Mouse (Mus musculus) liver, embryonic 11.5 days (tissue): Measurements from ENCODE around the gene Rhbdf2. TPM values are rescaled to one million over a fixed set of nuclear protein-coding genes. Genes with fewer than 3 reads are reported as not detected.

Experiments
- ATAC-seq: fragments of 200-750 bp; cut with Nextera tagmentation; replicated peaks from 2 replicates; pipeline ENCODE4 v1.8.0; 2017; ENCODE audit warnings: moderate number of reproducible peaks, mild to moderate bottlenecking, moderate TSS enrichment, moderate library complexity; ENCODE audit not compliant: low FRiP score
- DNase-seq: peaks from one replicate; pipeline ENCODE4 v3.0.0-alpha.2; 2017; ENCODE audit warnings: low spot score
- H3K27ac ChIP-seq: fragments of 300-500 bp; sonication (generic); 2 replicates; pipeline ENCODE4 v1.5.1; 2014; ENCODE audit warnings: mild to moderate bottlenecking, low read depth, low read length, control low read depth
- H3K27me3 ChIP-seq: fragments of 300-500 bp; sonication (generic); replicated peaks from 2 replicates; pipeline ENCODE4 v1.6.1; 2014; ENCODE audit warnings: low read length, mixed read lengths; ENCODE audit not compliant: control insufficient read depth, insufficient read depth
- H3K36me3 ChIP-seq: fragments of 300-500 bp; sonication (generic); 2 replicates; pipeline ENCODE4 v1.6.1; 2014; ENCODE audit warnings: mild to moderate bottlenecking, low read length, moderate library complexity, mixed read lengths; ENCODE audit not compliant: control insufficient read depth, insufficient read depth
- H3K4me1 ChIP-seq: fragments of 300-500 bp; sonication (generic); replicated peaks from 2 replicates; pipeline ENCODE4 v1.6.1; 2014; ENCODE audit warnings: low read length, mixed read lengths; ENCODE audit not compliant: control insufficient read depth, insufficient read depth
- H3K4me2 ChIP-seq: fragments of 300-500 bp; sonication (generic); 2 replicates; pipeline ENCODE4 v1.6.1; 2014; ENCODE audit warnings: mild to moderate bottlenecking, control low read depth, moderate library complexity
- H3K4me3 ChIP-seq: fragments of 300-500 bp; sonication (generic); 2 replicates; pipeline ENCODE4 v1.5.1; 2014; ENCODE audit warnings: low read depth, low read length, control low read depth
- H3K9ac ChIP-seq: fragments of 300-500 bp; sonication (generic); 2 replicates; pipeline ENCODE4 v1.6.1; 2014; ENCODE audit warnings: low read depth, low read length, control low read depth
- H3K9me3 ChIP-seq: fragments of 300-500 bp; sonication (generic); 2 replicates; pipeline ENCODE4 v1.6.1; 2016; ENCODE audit warnings: low read length, inconsistent platforms, mixed read lengths; ENCODE audit not compliant: control insufficient read depth
- WGBS: fragments of 180-500 bp; shearing (Covaris S2); extraction: QIAGEN DNeasy Blood & Tissue Kit; methylation state at CpG from one replicate; pipeline ENCODE4 v1.1.7; 2014; 5-methylcytosine and 5-hydroxymethylcytosine counted together
- polyA plus RNA-seq: library from polyadenylated mRNA; unstranded; fragments of >200 nt; fragmentation: Nextera tagmentation; extraction: Ambion mirVana; gene quantifications from 2 replicates; pipeline ENCODE4 v1.2.1, GENCODE M21; 2014

Gene Rhbdf2
- polyA plus RNA-seq, 1 experiment from 2014 or later: 10.6 TPM

- ATAC-seq: no peak
- Histone ChIP-seq H3K36me3 (no peaks in the 10 kb centered on the region), H3K27me3 (peaks cover 10% of the 10 kb centered on the region), H3K4me2 (no peak overlapping the region), H3K9ac (no peak overlapping the region), H3K4me3 (no peak overlapping the region), H3K9me3 (no peaks in the 10 kb centered on the region), H3K4me1 (peaks cover 11% of the 10 kb centered on the region), H3K27ac (no peak overlapping the region)
- no peak for DNase-seq
- WGBS: 75% methylated on average over 6 of the region's 6 CpGs
These were observed 41.1 kb downstream of the Rhbdf2 start for GRCm38 (mm10) chr11:116585682-116586081.

DNA sequence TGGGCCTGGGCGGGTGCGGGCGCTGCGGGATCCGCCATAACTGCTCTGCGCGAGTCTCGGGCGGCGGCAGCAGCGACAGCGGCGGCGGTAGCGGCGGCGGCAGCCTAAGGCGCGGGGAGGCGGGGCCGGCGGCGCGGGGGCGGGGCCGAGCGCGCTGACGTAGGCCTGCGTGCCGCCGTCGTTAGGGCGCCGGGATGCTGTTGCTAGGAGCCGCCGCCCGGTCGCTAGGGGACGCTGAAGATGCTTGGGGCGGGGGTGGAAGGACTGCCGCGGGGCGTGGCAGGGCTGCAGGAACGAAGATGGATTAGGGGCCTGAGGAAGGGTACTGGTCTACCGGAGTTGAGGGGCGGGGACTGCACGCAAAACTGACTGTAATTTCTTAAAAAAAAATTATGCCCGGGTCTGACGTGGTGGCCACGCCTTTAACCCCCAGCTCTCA lies 45.4 kb downstream of the Rhbdf2 start, which contains the start of gene Ube2o:
Ube2o (minus strand) TSS at position 72 of the 439 bp plus-strand sequence.
- Histone ChIP-seq H3K4me2 (peak within 1 kb of the TSS; percentile 99), H3K4me1 (peaks cover 14% of the 10 kb centered on the region), H3K36me3 (no peaks in the 10 kb centered on the region), H3K4me3 (peak within 1 kb of the TSS; percentile 98), H3K27ac (peak within 1 kb of the TSS; percentile 82), H3K27me3 (no peaks in the 10 kb centered on the region), H3K9ac (peak within 1 kb of the TSS; percentile 87), H3K9me3 (no peaks in the 10 kb centered on the region)
- under 1% methylated on average over 51 of the region's 51 CpGs for WGBS
- DNase-seq: peak; percentile 84
- ATAC-seq: peak; percentile 86

GRCm38 (mm10) chr11:116580711-116581375 lies 46.0 kb downstream of the Rhbdf2 start:
- peaks cover 14% of the 10 kb centered on the region for H3K4me1 ChIP-seq
- H3K4me3 ChIP-seq: peak overlapping the region; percentile 98
- H3K36me3 ChIP-seq: no peaks in the 10 kb centered on the region
- WGBS: under 1% methylated on average over 88 of the region's 91 CpGs
- H3K9ac ChIP-seq: peak overlapping the region; percentile 87
- DNase-seq: peak; percentile 70
- H3K4me2 ChIP-seq: peak overlapping the region; percentile 99
- ATAC-seq: peak; percentile 75
- peak overlapping the region; percentile 82 for H3K27ac ChIP-seq
- no peaks in the 10 kb centered on the region for H3K27me3 ChIP-seq
- no peaks in the 10 kb centered on the region for H3K9me3 ChIP-seq

DNA sequence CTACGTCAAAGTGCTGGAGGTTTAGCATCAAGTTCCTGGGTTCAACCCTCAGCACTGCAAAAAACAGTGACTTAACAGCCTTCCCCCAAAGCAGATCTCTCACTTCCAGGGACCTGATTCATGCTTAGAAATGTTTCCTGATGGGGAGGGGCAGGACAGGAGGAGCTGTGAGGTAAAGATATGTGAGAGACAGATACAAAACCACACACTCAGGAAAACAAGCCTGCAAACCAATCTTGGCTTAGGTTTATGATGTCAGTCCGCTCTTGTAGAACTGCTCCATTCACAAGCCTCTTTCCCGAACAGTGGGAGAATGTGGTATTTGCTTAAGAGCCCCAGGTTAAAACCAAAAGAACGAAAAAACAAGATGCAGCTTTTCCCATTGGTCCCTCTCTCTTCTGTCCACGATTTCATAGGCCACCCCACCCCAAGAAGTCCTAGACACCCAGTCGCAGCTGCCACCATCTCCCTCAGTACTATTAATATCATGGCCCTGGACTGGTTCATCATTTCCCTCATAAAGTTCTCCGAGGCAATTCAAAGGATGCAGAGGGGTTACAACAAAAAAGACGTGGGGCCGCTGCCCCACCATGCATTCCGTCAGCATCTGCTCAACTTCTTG lies 46.7 kb downstream of the Rhbdf2 start:
- H3K36me3 ChIP-seq: no peaks in the 10 kb centered on the region
- no peaks in the 10 kb centered on the region for H3K9me3 ChIP-seq
- 12% methylated on average over 10 of the region's 10 CpGs for WGBS
- peak overlapping the region; percentile 98 for H3K4me3 ChIP-seq
- H3K27me3 ChIP-seq: no peaks in the 10 kb centered on the region
- H3K27ac ChIP-seq: peak overlapping the region; percentile 59; the same call in 1 of the 2 replicates
- ATAC-seq (peak; percentile 62), DNase-seq (no peak)
- peaks cover 20% of the 10 kb centered on the region for H3K4me1 ChIP-seq
- H3K4me2 ChIP-seq: peak overlapping the region; percentile 99
- H3K9ac ChIP-seq: peak overlapping the region; percentile 87

DNA sequence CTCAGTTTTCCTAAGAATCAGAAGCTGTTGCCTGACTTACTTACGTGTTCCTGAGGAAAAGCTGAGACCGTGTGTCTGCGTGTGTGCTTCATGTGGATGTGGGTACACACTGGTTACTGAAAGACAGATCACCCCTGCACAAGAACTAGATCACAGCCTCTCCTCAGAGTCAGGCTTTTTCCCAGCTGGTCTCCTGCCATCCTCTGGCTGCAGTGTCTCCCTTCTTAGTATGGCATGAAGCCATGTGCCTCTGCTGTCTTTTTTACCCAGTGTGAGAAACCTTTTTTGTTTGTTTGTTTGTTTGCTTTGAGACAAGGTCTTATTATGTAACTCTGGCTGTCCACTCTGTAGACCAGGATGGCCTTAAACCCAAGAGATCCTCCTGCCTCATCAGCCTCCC lies 47.5 kb downstream of the Rhbdf2 start:
- Histone ChIP-seq H3K4me2 (no peak overlapping the region), H3K36me3 (no peaks in the 10 kb centered on the region), H3K4me1 (peaks cover 28% of the 10 kb centered on the region), H3K4me3 (no peak overlapping the region), H3K27ac (no peak overlapping the region), H3K9ac (no peak overlapping the region), H3K27me3 (no peaks in the 10 kb centered on the region), H3K9me3 (no peaks in the 10 kb centered on the region)
- WGBS: 88% methylated on average over 3 of the region's 3 CpGs
- ATAC-seq: no peak
- no peak for DNase-seq

GRCm38 (mm10) chr11:116575396-116575795 lies 51.4 kb downstream of the Rhbdf2 start:
- ATAC-seq: no peak
- Histone ChIP-seq H3K27me3 (no peaks in the 10 kb centered on the region), H3K4me3 (no peak overlapping the region), H3K36me3 (no peaks in the 10 kb centered on the region), H3K9ac (no peak overlapping the region), H3K4me2 (no peak overlapping the region; the same call in 1 of the 2 replicates), H3K4me1 (peaks cover 61% of the 10 kb centered on the region), H3K27ac (no peak overlapping the region), H3K9me3 (no peaks in the 10 kb centered on the region)
- WGBS: 88% methylated on average over 2 of the region's 2 CpGs
- DNase-seq: no peak

DNA sequence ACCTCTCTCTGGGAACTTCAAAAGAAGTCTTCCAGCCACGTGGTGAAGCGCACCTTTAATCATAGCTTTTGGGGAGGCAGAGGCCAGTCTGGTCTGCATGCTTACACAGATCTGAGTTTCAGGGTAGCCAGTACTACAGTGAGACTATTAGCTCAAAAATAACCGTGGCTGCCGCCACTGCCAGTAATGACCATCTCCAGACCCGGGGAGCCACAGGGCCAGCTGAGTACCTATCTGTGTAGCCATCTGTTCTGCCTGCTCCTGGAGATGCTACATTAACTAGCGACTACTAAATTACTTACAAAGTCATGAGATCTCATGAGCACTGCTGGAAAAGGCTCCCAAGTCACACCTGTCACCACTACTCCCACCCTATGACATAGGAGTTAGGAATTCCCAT lies 51.8 kb downstream of the Rhbdf2 start:
- H3K27me3 ChIP-seq: no peaks in the 10 kb centered on the region

GRCm38 (mm10) chr11:116574486-116574885 lies 52.3 kb downstream of the Rhbdf2 start:
- DNase-seq (no peak), ATAC-seq (no peak)
- Histone ChIP-seq H3K9me3 (no peaks in the 10 kb centered on the region), H3K4me2 (no peak overlapping the region), H3K9ac (no peak overlapping the region; the same call in 1 of the 2 replicates), H3K27me3 (no peaks in the 10 kb centered on the region), H3K4me1 (peaks cover 52% of the 10 kb centered on the region), H3K4me3 (no peak overlapping the region), H3K27ac (no peak overlapping the region), H3K36me3 (no peaks in the 10 kb centered on the region)
- WGBS: 78% methylated on average over 6 of the region's 6 CpGs

More for the DNA sequence above, 51.8 kb downstream of the Rhbdf2 start:
- Histone ChIP-seq H3K27ac (no peak overlapping the region), H3K4me1 (peaks cover 57% of the 10 kb centered on the region), H3K36me3 (no peaks in the 10 kb centered on the region), H3K4me3 (no peak overlapping the region), H3K9me3 (no peaks in the 10 kb centered on the region), H3K9ac (no peak overlapping the region), H3K4me2 (no peak overlapping the region; the same call in 1 of the 2 replicates)
- ATAC-seq (no peak), DNase-seq (no peak)
- 64% methylated on average over 6 of the region's 6 CpGs for WGBS
